Mouse (Mus musculus): ENCODE results near the gene Ptbp1.

- TF ChIP-seq GATA1 (IDR thresholded peaks at IDR 0.05; ENCODE audit: low read length) (no peak), TAL1 (IDR thresholded peaks at IDR 0.05; ENCODE audit: low read length) (no peak)
Observed at GRCm38 (mm10) chr10:79881981-79882380, 27.8 kb downstream of the Ptbp1 start.

Data from erythroblast, embryonic 14.5 days (primary cell).